Mouse (Mus musculus): ENCODE data around the gene Gm11096.

Gene Gm11096

GRCm38 (mm10) chr17:81480351-81481161 lies 39.0 kb downstream of the Gm11096 start:
- DNase-seq (ENCODE audit: low read depth, low spot score) = no peak

GRCm38 (mm10) chr17:81481843-81482490 lies 40.4 kb downstream of the Gm11096 start:
- no peak for DNase-seq (ENCODE audit: low read depth, low spot score)

GRCm38 (mm10) chr17:81486388-81486787 lies 44.8 kb downstream of the Gm11096 start:
- no peak for DNase-seq (ENCODE audit: low read depth, low spot score)

Data from CD4-positive helper T cell, adult 2 months (primary cell).